Mouse (Mus musculus): Measurements from ENCODE around the gene Fgfrl1.

DNA sequence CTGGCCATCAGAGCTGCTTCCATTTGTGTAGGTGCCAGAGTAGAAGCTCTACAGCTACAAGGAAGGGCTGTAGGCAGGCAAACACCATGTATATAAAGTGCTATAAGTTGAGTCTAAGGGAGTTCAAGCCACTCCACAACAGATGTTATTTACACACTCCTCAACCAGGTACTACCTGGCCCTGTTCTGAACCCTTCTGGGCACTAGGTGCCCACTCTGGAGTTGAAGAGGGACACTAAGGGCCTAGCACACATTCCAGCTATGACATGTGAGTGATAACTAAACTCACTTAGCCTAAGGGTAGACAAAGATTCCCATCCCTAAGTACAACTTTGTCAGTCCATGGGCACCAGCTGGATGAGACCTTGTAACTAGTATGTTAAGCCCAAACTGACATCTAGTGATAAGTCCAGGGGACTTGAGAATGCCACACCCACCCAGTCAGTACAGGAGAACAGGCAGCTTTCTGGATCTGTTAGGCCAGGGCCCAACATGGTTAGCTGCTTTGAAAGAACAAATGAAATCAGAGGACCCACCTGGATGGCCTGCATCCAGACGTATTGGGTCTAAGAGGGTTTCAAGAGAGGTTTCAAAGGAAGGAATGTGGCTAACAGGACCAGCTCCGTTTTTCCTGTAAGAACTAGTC, 44.2 kb upstream of the Fgfrl1 start:
- no peak for TF ChIP-seq CTCF (IDR thresholded peaks at IDR 0.05; ENCODE audit: low read depth, low read length)
- TF ChIP-seq GATA1 (IDR thresholded peaks at IDR 0.05; ENCODE audit: borderline replicate concordance, low read length): no peak
- no peak for TF ChIP-seq GATA2 (IDR thresholded peaks at IDR 0.05; ENCODE audit: borderline replicate concordance, low read depth, low read length)
- TF ChIP-seq TAL1 (conservative IDR thresholded peaks at IDR 0.05; ENCODE audit: low read depth, low read length): no peak
- no peak for TF ChIP-seq POLR2AphosphoS5 (IDR thresholded peaks at IDR 0.05; ENCODE audit: insufficient replicate concordance, low read depth, low read length)
